Mouse (Mus musculus): Measurements from ENCODE around the gene Syt1.

The Syt1 gene

GRCm38 (mm10) chr10:109010241-109011193, at the start of gene Syt1:
TSS of gene Syt1 (minus strand) at chr10:109010982.
- peak; percentile 97 for DNase-seq

GRCm38 (mm10) chr10:109056500-109056899, 45.7 kb upstream of the Syt1 start:
- no peak for DNase-seq

GRCm38 (mm10) chr10:109047537-109047936, 36.8 kb upstream of the Syt1 start:
- peak; percentile 15 for DNase-seq

GRCm38 (mm10) chr10:109046988-109047387, 36.2 kb upstream of the Syt1 start:
- DNase-seq, result no peak

- DNase-seq, result peak; percentile 88
Observed at GRCm38 (mm10) chr10:109011226-109012165, 714 bp upstream of the Syt1 start.

- no peak for DNase-seq
Observed at GRCm38 (mm10) chr10:109009831-109010230, 951 bp downstream of the Syt1 start.

GRCm38 (mm10) chr10:109008456-109008855, 2.3 kb downstream of the Syt1 start:
- DNase-seq, result no peak

GRCm38 (mm10) chr10:109003482-109003881, 7.3 kb downstream of the Syt1 start:
- no peak for DNase-seq

- DNase-seq, result no peak
Observed at GRCm38 (mm10) chr10:108987250-108987649, 23.5 kb downstream of the Syt1 start.

- peak; percentile 45 for DNase-seq
Observed at GRCm38 (mm10) chr10:108979660-108980059, 31.1 kb downstream of the Syt1 start.

GRCm38 (mm10) chr10:108954952-108955351, 55.8 kb downstream of the Syt1 start:
- no peak for DNase-seq

- DNase-seq, result no peak
Observed at GRCm38 (mm10) chr10:108952182-108952581, 58.6 kb downstream of the Syt1 start.

- DNase-seq, result peak; percentile 54
Observed at GRCm38 (mm10) chr10:108936838-108937430, 73.8 kb downstream of the Syt1 start.

- peak; percentile 35 for DNase-seq
Observed at GRCm38 (mm10) chr10:108930299-108930698, 80.5 kb downstream of the Syt1 start.

- no peak for DNase-seq
Observed at GRCm38 (mm10) chr10:108929676-108930075, 81.1 kb downstream of the Syt1 start.

GRCm38 (mm10) chr10:108905264-108905663, 105.5 kb downstream of the Syt1 start:
- DNase-seq, result no peak

GRCm38 (mm10) chr10:108904371-108904770, 106.4 kb downstream of the Syt1 start:
- DNase-seq, result no peak

GRCm38 (mm10) chr10:108896529-108896928, 114.3 kb downstream of the Syt1 start:
- no peak for DNase-seq

- DNase-seq, result no peak
Observed at GRCm38 (mm10) chr10:108893288-108893687, 117.5 kb downstream of the Syt1 start.

- peak; percentile 50 for DNase-seq
Observed at GRCm38 (mm10) chr10:108892441-108892840, 118.3 kb downstream of the Syt1 start.

GRCm38 (mm10) chr10:108889084-108889483, 121.7 kb downstream of the Syt1 start:
- DNase-seq, result no peak

GRCm38 (mm10) chr10:108886781-108887180, 124.0 kb downstream of the Syt1 start:
- DNase-seq, result no peak

- no peak for DNase-seq
Observed at GRCm38 (mm10) chr10:108885769-108886168, 125.0 kb downstream of the Syt1 start.
